Mouse (Mus musculus) cerebellum, adult 9-10 months (tissue): ENCODE results near the gene Twnk.
A peak's percentile ranks its signal among the peaks of the same experiment; 100 is the strongest.
"Not testable (repeated sequence)": the region's sequence is repeated elsewhere in the genome, so short reads cannot be mapped to it uniquely, and the experiment has no call there.

Experiments
- DNase-seq: peaks from one replicate; pipeline ENCODE4 v3.0.0; 2022

Gene Twnk

GRCm38 (mm10) chr19:45025937-45026568, 20.6 kb downstream of the Twnk start:
- no peak for DNase-seq

GRCm38 (mm10) chr19:45026958-45027670, 21.7 kb downstream of the Twnk start:
- no peak for DNase-seq

GRCm38 (mm10) chr19:45027848-45028247, 22.4 kb downstream of the Twnk start:
- DNase-seq: no peak

DNA sequence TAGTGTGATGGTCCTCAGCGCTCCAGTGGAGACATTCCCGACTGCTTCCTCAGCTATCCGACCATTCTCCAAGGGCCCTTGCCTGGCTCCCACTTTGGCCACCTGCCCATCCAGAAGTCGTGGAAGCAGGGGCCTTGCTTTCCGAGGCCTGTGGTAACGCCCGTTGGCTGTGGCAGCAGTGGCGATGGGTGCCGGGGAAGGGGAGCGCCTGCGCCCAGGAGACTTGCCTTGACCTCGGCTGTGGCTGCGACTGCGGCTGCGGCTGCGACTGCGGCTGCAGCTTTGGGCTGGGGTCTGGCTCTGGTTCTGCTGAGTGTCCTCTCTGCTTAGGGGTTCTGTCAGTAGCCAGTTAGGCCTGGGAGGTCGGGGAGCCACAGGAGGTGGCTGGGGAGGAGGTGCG, 23.3 kb downstream of the Twnk start:
- no peak for DNase-seq

- no peak for DNase-seq
Measured at GRCm38 (mm10) chr19:45029571-45029970, 24.1 kb downstream of the Twnk start.

- DNase-seq: peak; percentile 82
Measured at GRCm38 (mm10) chr19:45030111-45030510, 24.6 kb downstream of the Twnk start.

DNA sequence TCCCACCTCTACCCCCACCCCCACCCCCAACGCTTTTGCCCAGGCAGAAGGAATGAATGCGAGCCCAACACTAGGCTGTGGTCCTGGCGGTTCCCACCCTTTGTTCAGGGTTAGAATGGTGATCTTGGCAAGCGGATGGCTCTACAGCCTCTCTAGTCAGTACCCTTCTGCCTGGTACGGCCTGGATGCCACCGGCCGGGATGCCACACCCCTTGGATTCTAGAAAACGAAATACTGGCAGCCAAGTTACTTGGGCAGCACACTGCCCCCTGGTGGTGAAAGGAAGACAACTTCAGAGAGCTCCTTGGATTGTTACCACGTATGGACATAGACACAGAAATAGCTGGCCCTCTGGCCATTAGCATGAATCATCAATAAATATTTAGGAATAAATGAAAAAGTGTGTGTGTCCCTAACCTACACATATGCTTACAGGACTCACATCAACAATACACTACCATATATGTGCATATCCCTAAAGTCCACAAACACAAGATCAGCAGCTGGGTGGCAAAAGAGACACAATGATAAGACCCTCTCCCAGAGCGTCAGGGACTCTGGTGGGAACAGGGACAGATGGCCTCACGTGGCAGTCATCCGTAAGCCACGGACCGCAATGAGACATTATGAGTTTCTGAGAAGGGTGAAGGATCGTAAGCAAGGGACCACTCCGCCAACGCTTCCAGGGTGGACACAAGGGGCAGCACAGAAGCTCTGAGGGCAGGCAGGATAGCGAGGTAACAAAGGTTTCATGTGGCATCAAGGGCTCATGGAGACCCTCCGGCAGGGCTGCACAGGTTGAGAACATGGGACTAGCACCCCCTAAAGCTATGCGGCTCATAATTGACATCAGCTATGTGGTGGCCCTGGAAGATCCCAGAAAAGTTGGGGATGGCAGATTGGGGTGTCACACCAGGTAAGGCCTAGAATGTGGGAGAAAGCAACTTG, 25.6 kb downstream of the Twnk start:
- DNase-seq: peak; percentile 92

DNA sequence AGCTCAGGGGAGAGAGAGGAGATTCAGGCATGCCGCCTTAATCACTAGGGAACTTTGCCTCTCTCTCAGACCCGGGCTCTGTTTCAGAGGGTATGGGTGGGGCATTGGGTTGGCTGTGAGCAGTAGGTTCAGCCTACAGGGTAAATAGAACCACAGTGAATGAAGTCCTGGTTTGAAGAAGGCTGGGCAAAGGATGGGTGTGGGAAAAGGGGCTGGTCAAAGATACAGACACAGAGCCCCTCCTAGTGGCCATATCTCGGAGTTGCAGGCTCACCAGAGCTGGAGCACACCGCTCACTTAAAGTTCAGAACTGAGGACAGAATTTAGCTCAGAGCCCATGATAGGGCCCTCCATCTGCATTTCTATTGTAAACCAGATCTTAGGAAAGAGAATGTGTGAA, 26.3 kb downstream of the Twnk start:
- DNase-seq: peak; percentile 87

DNA sequence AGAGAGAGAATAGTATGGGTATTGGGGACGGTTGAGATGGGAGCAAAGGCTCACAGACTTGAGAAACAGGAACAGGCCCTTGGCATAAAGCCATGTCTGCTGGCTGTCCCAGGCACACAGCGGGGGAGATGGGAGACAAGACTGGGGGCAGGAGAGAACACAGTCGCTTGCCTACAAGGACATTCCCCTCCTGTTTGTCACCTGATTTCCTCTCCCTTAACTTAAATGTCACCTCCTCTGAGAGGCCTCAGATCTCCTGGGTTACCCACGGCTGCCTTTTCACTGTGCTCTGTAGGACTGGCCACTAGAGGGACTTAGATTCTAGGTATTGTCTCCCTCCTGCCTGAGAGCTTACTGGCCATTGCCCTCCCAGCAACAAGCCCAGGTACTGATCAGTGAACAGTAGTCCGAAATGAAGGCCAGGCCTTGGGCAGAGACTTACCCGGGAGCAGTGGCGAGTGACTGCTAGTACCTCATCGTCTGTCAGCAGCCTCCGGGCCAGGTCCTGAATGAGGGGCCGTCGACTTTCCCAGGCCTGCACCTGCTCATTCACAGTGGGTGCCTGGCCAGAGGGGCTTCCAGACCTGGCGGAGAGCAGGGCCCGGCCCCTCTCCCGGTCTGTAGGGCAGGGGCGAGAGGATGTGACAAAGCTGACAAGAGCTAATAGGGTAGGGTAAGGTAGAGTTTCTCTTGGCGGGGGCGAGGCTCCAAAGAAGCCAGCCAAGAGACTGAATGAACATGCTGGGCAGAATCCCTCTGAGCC, 27.3 kb downstream of the Twnk start:
- DNase-seq: no peak

- no peak for DNase-seq
Measured at GRCm38 (mm10) chr19:45036867-45037266, 31.4 kb downstream of the Twnk start.

DNA sequence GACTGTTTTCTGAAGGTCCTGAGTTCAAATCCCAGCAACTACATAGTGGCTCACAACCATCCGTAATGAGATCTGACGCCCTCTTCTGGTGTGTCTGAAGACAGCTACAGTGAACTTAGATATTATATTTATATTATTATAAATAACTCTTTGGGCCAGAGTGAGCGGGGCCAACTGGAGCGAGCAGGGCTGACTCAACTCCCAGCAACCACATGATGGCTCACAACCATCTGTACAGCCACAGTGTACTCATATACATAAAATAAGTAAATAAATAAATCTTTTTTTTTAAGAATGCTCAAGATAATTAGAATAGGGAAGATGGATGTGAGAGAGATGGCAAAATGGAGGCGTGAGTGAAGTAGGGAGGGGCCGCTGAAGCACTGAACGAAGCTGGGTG, 32.7 kb downstream of the Twnk start:
- DNase-seq: not testable (repeated sequence)

DNA sequence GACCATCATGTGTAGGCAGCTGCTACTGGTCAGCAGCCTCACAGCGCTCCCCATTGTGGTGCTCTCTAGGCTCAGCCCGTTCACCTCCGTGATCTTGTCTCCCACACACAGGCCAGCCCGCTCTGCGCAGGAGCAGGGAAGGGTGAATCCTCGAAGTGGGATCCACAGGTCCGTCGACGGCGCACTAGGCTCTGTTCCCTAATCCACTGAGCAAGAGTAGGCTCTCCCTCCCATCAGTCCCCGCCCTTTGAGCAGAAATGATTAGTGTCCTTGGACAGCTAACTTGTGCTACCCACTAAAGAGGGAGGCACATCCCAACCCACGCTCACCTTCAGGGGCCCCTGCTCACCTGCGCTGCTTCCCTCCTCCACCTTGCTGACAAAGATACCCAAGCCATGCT, 34.8 kb downstream of the Twnk start:
- DNase-seq: no peak

DNA sequence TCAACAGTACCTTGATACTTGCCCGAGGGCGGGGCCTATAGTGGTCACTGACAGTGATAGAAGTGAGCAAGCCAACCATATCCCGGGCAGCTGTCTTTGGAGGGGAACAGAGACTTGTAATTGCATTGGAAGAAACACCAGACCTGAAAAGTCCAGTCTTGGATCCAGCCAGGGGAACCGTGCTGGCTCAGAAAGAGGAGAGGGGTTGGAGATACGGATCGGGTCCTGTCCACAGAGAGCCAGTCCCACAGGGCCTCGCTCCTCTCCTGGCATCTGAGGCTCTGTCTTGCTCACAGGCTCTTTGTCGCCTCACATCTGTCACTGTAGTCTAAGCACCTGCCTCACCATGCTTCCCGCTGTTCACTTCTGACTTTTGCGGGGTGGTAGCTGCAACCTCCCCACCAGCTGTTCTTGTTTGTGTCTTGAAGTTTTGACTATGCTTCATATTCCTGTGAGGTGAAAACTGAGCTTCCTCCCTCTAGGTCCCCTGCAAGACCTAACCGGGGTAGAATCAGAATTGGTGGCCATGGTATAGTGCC, 39.0 kb downstream of the Twnk start:
- DNase-seq: no peak

DNA sequence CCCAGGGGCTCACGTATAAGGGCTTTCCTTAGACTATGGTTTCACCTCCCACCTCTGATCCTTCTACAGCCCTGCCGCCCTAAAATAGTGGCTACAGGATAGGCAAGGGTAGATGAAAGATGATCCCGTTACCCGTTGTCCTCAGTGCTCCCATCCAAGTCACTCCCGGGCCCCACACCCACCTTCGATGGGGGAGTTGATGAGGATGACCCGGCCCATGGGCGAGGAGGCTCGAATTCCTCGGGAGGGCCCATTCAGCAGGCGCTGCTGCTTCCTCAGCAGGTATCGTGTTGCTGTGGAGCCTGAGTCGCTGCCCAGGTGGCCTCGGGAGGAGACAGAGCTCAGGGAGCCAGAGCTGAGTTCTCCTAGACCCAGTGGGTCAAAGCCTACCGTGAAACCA, 39.8 kb downstream of the Twnk start:
- DNase-seq: no peak

DNA sequence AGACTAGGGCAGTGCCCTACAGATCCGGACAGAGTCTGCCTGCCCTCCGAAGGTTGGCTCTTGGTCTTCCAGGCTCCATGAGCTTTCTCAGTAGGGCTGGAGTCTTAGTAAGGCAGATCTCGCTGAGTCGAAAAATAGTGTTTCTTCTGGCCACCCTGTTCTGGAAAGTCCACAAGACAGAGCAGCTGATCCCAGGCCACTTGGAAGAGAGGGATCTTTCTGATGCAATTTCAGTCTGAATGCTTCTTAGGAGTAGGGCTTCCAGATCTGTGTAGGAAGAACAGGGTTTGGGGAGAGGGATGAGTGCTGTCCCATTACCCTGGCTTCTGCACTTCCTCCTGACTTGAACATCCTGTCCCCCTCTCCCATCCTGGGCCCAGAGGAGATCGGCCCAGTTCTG, 40.2 kb downstream of the Twnk start, which contains the start of gene Pdzd7:
Pdzd7 (minus strand) TSS at position 67 of the 400 bp plus-strand sequence.
- no peak for DNase-seq

DNA sequence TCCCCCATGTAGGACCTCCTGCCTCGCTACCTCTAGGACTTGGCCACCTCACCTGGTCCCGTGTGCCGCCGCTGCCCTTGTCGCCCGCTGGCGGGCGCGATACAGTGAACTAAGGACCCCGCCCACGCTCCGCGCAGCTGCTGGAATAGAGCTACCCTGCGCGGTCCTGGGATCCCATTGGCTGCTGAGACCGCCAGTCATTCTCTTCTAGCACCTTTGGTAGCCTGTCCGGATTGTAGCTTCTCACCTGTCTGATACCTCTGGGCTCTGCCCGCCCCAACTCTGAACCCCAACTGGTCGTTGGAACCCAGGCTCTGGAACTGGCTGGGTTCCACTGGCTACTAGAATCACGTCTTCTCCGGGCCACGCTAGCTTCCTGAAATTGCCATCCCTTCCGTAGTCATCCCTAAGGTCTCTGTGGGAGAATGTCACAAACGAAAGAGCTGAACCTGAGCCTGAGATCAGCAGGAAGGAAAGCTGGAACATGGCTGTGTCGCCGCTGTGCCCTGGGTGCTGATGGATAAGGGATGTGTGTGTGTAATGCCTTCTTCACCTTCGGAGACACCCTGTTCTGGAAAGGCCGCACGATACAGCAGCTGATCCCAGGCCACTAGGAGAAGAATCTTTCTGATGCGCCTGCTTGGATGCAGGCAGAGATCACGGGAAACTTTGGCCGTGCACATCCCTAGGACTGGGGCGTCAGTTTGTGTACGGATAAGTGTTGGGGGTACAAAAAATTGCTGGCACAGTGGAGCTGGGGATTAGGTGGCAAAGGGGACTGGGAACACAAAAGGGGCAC, 41.3 kb downstream of the Twnk start:
- peak; percentile 96 for DNase-seq

GRCm38 (mm10) chr19:45047417-45047934, 42.0 kb downstream of the Twnk start, which contains the start of gene Sfxn3:
Sfxn3 (plus strand) TSS chr19:45047503.
- DNase-seq: peak; percentile 97

DNA sequence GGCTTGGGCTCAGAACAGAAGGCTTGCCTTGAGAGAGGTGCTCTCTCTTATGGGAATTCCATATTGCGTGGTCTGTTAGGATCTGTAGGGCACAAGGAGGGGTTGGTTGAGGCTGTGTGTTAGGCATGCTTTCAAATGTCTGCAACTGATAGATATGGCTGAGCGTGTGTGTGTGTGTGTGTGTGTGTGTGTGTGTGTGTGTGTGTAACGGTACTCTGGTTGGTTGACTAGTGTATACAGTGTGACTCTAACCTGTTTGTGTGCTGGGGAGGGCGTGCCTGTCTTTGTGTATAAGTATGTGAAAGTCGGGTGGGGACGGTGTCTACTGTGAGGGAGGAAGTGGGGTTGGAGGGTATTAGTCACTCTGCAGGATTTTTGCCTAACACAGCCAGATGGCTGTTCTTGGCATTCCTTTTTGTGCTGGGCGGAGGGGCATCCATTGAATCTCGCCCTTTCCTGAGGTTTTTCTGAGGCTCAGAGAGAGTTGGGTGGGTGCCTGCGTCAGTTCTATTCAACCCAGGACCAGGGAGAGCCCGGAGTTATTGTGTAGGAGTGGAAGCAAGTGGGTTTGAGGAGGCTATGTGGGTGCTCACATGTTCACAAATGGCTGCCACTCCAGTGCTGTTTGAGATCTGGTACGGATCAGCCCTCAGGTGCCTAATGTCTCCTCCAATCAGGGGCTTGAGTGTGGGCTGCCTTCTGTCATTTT, 42.6 kb downstream of the Twnk start:
- DNase-seq: peak; percentile 80

GRCm38 (mm10) chr19:45048644-45049365, 43.3 kb downstream of the Twnk start:
- DNase-seq: no peak

- no peak for DNase-seq
Measured at GRCm38 (mm10) chr19:45049523-45049922, 44.1 kb downstream of the Twnk start.
